Mouse (Mus musculus): ENCODE results near the gene Car5b. TPM values are rescaled to one million over a fixed set of nuclear protein-coding genes. Genes with fewer than 3 reads are reported as not detected.

Car5b gene
- polyA plus RNA-seq, 1 experiment from 2014 or later: 0.71 TPM

DNA sequence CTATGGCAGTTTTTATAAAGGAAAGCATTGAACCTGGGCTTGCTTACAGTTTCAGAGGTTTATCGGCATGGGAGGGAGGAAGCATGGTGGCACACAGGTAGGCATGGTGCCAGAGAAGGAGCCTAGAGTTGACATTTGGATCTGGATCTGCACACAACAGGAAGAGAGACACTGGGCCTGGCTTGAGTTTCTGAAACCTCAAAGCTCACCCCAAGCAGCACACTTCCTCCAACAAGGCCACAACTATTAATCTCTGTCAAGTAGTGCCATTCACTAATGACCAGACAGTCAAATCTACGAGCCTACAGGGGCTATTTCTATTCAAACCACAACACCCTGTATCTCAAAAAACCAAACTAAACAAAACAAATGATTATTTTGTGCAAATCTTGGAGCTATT, 18.9 kb upstream of the Car5b start:
- Histone ChIP-seq H3K27ac (ENCODE audit: low read depth) (no peak overlapping the region), H3K27me3 (ENCODE audit: insufficient read depth, low read length) (no peaks in the 10 kb centered on the region), H3K4me1 (ENCODE audit: insufficient read depth) (no peaks in the 10 kb centered on the region), H3K4me3 (ENCODE audit: low read depth, low read length) (no peak overlapping the region), H3K36me3 (ENCODE audit: insufficient read depth) (no peaks in the 10 kb centered on the region), H3K4me2 (no peak overlapping the region), H3K9ac (no peak overlapping the region), H3K9me3 (ENCODE audit: low read depth, low read length) (no peaks in the 10 kb centered on the region)
- 61% methylated on average over 2 of the region's 2 CpGs for whole genome bisulfite sequencing
- no peak for DNase-seq
- ATAC-seq (ENCODE audit: insufficient read depth): no peak
- no peak for TF ChIP-seq CTCF (IDR thresholded peaks at IDR 0.05; ENCODE audit: low read depth)

DNA sequence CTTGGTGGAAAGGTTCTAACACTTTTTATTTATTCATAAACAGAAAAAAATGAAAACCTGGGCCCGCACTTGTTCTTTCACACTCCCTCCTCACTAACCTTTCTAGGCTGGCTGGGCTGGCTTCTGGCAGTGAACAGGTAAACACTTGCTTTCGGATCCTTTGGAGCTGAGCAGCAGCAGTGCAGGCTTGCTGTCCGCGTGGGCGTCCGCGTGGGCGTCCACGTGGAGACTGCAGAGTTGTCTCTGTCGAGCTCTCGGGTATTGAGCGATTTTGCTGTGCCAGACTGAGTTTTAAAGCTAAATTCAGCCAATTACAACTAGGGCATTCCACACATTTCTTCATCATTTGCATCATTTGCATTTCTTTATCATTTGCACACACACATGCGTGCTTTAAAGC, 14.3 kb upstream of the Car5b start:
- TF ChIP-seq CTCF (IDR thresholded peaks at IDR 0.05; ENCODE audit: low read depth): no peak
- no peaks in the 10 kb centered on the region for H3K36me3 ChIP-seq (ENCODE audit: insufficient read depth)
- H3K27ac ChIP-seq (ENCODE audit: low read depth): no peak overlapping the region
- ATAC-seq (ENCODE audit: insufficient read depth) (no peak), DNase-seq (no peak)
- H3K4me1 ChIP-seq (ENCODE audit: insufficient read depth): no peaks in the 10 kb centered on the region
- H3K9ac ChIP-seq: no peak overlapping the region
- WGBS: 48% methylated on average over 13 of the region's 13 CpGs
- no peak overlapping the region for H3K4me3 ChIP-seq (ENCODE audit: low read depth, low read length)
- no peaks in the 10 kb centered on the region for H3K9me3 ChIP-seq (ENCODE audit: low read depth, low read length)
- H3K4me2 ChIP-seq: no peak overlapping the region
- no peaks in the 10 kb centered on the region for H3K27me3 ChIP-seq (ENCODE audit: insufficient read depth, low read length)

- H3K36me3 ChIP-seq (ENCODE audit: insufficient read depth): no peaks in the 10 kb centered on the region
- H3K9me3 ChIP-seq (ENCODE audit: low read depth, low read length): no peaks in the 10 kb centered on the region
- ATAC-seq (ENCODE audit: insufficient read depth) (no peak), DNase-seq (no peak)
- no peak overlapping the region for H3K27ac ChIP-seq (ENCODE audit: low read depth)
- H3K9ac ChIP-seq: no peak overlapping the region
- no peak overlapping the region for H3K4me2 ChIP-seq
- H3K27me3 ChIP-seq (ENCODE audit: insufficient read depth, low read length): no peaks in the 10 kb centered on the region
- no peak overlapping the region for H3K4me3 ChIP-seq (ENCODE audit: low read depth, low read length)
- no peak for TF ChIP-seq CTCF (IDR thresholded peaks at IDR 0.05; ENCODE audit: low read depth)
- WGBS: 41% methylated on average over 2 of the region's 2 CpGs
- H3K4me1 ChIP-seq (ENCODE audit: insufficient read depth): no peaks in the 10 kb centered on the region
Measured at GRCm38 (mm10) chrX:164038882-164039281, 11.1 kb upstream of the Car5b start.

DNA sequence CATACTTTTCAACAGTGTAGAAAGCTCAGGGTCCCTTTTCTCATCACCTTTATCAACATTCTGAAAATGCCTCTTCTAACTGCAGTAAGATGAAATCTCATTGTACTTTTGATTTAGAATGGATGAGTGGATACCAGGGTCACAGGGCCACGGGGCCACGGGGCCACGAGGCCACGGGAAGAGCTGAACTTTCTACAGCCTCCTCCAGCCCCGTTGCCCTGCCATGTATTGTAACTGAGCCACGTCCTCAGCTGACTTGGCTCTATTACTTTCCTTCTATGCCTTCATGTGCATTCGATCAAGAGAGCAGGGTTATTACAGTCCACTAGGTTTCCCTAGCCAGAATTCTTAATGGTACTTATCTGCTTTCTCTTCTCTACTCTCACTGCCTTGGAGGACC, 8.1 kb upstream of the Car5b start:
- no peak for DNase-seq

DNA sequence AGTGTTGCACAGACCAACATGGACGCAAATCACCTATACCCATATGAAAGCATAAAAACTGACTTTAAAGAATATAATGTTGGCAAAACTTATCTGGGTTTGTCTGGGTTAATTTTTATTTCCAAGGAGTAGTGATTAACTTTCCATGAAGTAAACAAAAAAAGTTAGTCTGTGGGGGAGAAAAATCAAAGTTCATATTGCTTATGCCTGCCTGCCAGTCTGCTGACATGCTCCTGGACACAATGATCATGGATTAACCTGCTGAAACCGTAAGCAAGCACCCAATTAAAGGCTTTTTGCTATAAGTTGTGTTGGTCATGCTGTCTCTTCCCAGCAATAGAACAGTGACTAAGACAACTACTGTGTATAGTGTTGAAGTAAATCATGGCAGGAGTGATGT, 7.6 kb upstream of the Car5b start:
- H3K9ac ChIP-seq: no peak overlapping the region
- H3K27ac ChIP-seq (ENCODE audit: low read depth): no peak overlapping the region
- no peaks in the 10 kb centered on the region for H3K36me3 ChIP-seq (ENCODE audit: insufficient read depth)
- no peak for TF ChIP-seq CTCF (IDR thresholded peaks at IDR 0.05; ENCODE audit: low read depth)
- ATAC-seq (ENCODE audit: insufficient read depth) (no peak), DNase-seq (no peak)
- H3K9me3 ChIP-seq (ENCODE audit: low read depth, low read length): no peaks in the 10 kb centered on the region
- H3K4me2 ChIP-seq: no peak overlapping the region
- no peaks in the 10 kb centered on the region for H3K27me3 ChIP-seq (ENCODE audit: insufficient read depth, low read length)
- no peak overlapping the region for H3K4me3 ChIP-seq (ENCODE audit: low read depth, low read length)
- H3K4me1 ChIP-seq (ENCODE audit: insufficient read depth): no peaks in the 10 kb centered on the region
- WGBS: 80% methylated on average over 2 of the region's 2 CpGs

More for the DNA sequence above, 8.1 kb upstream of the Car5b start:
- Histone ChIP-seq H3K4me3 (ENCODE audit: low read depth, low read length) (no peak overlapping the region), H3K4me2 (no peak overlapping the region), H3K9me3 (ENCODE audit: low read depth, low read length) (no peaks in the 10 kb centered on the region), H3K27me3 (ENCODE audit: insufficient read depth, low read length) (no peaks in the 10 kb centered on the region), H3K27ac (ENCODE audit: low read depth) (no peak overlapping the region), H3K9ac (no peak overlapping the region), H3K4me1 (ENCODE audit: insufficient read depth) (no peaks in the 10 kb centered on the region), H3K36me3 (ENCODE audit: insufficient read depth) (no peaks in the 10 kb centered on the region)
- no peak for ATAC-seq (ENCODE audit: insufficient read depth)
- 87% methylated on average over 7 of the region's 7 CpGs for WGBS
- TF ChIP-seq CTCF (IDR thresholded peaks at IDR 0.05; ENCODE audit: low read depth): no peak

GRCm38 (mm10) chrX:164032526-164032925, 4.7 kb upstream of the Car5b start:
- ATAC-seq (ENCODE audit: insufficient read depth) (no peak), DNase-seq (no peak)
- 83% methylated on average over 7 of the region's 7 CpGs for WGBS

DNA sequence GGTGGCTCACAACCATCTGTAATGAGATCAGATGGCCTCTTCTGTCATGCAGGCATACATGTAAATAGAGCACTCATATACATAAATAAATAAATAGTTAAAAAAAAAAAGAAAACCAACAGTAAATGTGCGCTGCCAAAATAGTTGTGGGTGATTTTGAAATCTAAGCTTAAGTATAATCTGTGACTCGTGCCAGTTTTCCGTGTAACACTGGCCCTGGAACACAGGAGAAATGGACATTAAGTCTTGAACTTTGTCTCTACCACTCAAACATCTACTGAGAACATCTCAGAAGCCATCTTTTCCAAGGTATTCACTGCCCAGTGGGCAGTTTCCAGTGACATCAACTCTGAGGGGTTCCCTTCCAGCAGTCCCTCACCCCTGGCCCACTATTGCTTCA, 12.2 kb downstream of the Car5b start:
- Histone ChIP-seq H3K4me2 (no peak overlapping the region), H3K4me3 (ENCODE audit: low read depth, low read length) (no peak overlapping the region), H3K27ac (ENCODE audit: low read depth) (no peak overlapping the region), H3K9ac (no peak overlapping the region), H3K36me3 (ENCODE audit: insufficient read depth) (no peaks in the 10 kb centered on the region), H3K4me1 (ENCODE audit: insufficient read depth) (no peaks in the 10 kb centered on the region), H3K9me3 (ENCODE audit: low read depth, low read length) (no peaks in the 10 kb centered on the region), H3K27me3 (ENCODE audit: insufficient read depth, low read length) (no peaks in the 10 kb centered on the region)
- DNase-seq (no peak), ATAC-seq (ENCODE audit: insufficient read depth) (no peak)
- WGBS: 78% methylated on average over 3 of the region's 3 CpGs
- TF ChIP-seq CTCF (IDR thresholded peaks at IDR 0.05; ENCODE audit: low read depth): no peak

More at GRCm38 (mm10) chrX:164032526-164032925, 4.7 kb upstream of the Car5b start:
- no peaks in the 10 kb centered on the region for H3K27me3 ChIP-seq (ENCODE audit: insufficient read depth, low read length)
- H3K4me2 ChIP-seq: no peak overlapping the region
- H3K9me3 ChIP-seq (ENCODE audit: low read depth, low read length): no peaks in the 10 kb centered on the region
- H3K4me3 ChIP-seq (ENCODE audit: low read depth, low read length): no peak overlapping the region
- H3K27ac ChIP-seq (ENCODE audit: low read depth): no peak overlapping the region
- no peaks in the 10 kb centered on the region for H3K4me1 ChIP-seq (ENCODE audit: insufficient read depth)
- TF ChIP-seq CTCF (IDR thresholded peaks at IDR 0.05; ENCODE audit: low read depth): no peak
- no peak overlapping the region for H3K9ac ChIP-seq
- no peaks in the 10 kb centered on the region for H3K36me3 ChIP-seq (ENCODE audit: insufficient read depth)

- DNase-seq (no peak), ATAC-seq (ENCODE audit: insufficient read depth) (no peak)
- Histone ChIP-seq H3K27me3 (ENCODE audit: insufficient read depth, low read length) (no peaks in the 10 kb centered on the region), H3K27ac (ENCODE audit: low read depth) (no peak overlapping the region), H3K36me3 (ENCODE audit: insufficient read depth) (no peaks in the 10 kb centered on the region), H3K9me3 (ENCODE audit: low read depth, low read length) (no peaks in the 10 kb centered on the region), H3K4me2 (no peak overlapping the region), H3K9ac (no peak overlapping the region), H3K4me3 (ENCODE audit: low read depth, low read length) (no peak overlapping the region), H3K4me1 (ENCODE audit: insufficient read depth) (no peaks in the 10 kb centered on the region)
- WGBS: 71% methylated on average over 4 of the region's 4 CpGs
- TF ChIP-seq CTCF (IDR thresholded peaks at IDR 0.05; ENCODE audit: low read depth): no peak
Measured at GRCm38 (mm10) chrX:164014956-164015355, 12.8 kb downstream of the Car5b start.

Data from lung, embryonic 14.5 days (tissue).